Mouse (Mus musculus) MEL (cell line): ENCODE measurements around the gene Ssh1. TPM values are rescaled to one million over a fixed set of nuclear protein-coding genes. Genes with fewer than 3 reads are reported as not detected.
A peak's percentile ranks its signal among the peaks of the same experiment; 100 is the strongest.

Source experiments
- DNase-seq: peaks from one replicate; pipeline ENCODE4 v3.0.0; 2011; ENCODE audit warnings: low read depth, low spot score
- H3K27ac ChIP-seq: 2 replicates; pipeline ENCODE4 v1.5.1; 2012; ENCODE audit warnings: low read depth, mild to moderate bottlenecking, control low read depth, low read length, moderate library complexity; ENCODE audit not compliant: control insufficient read depth
- H3K27me3 ChIP-seq, 2 experiments: fragments of 150-350 bp in 1 of 2; sonication (generic) in 1 of 2; 2 replicates each; pipeline ENCODE4 v1.6.1; 2012; ENCODE audit warnings: low read length in 2 of 2, mild to moderate bottlenecking in 2 of 2, improper control_type of control experiment in 1 of 2, moderate library complexity in 1 of 2; ENCODE audit not compliant: insufficient read depth in 2 of 2, control insufficient read depth in 1 of 2
- H3K36me3 ChIP-seq, 2 experiments: 2 replicates each; pipeline ENCODE4 v1.6.1; 2012 to 2014; ENCODE audit warnings: low read length in 2 of 2, improper control_type of control experiment in 1 of 2, inconsistent platforms in 1 of 2, mild to moderate bottlenecking in 1 of 2; ENCODE audit not compliant: insufficient read depth in 2 of 2, control insufficient read depth in 1 of 2
- H3K4me1 ChIP-seq, 2 experiments: fragments of 150-350 bp in 1 of 2; sonication (generic) in 1 of 2; 2 replicates each; pipeline ENCODE4 v1.6.1; 2012; ENCODE audit warnings: low read length in 2 of 2, improper control_type of control experiment in 1 of 2, mild to moderate bottlenecking in 1 of 2; ENCODE audit not compliant: insufficient read depth in 2 of 2, control insufficient read depth in 1 of 2
- H3K4me3 ChIP-seq, 2 experiments: fragments of 150-350 bp in 1 of 2; sonication (generic) in 1 of 2; 2 replicates each; pipeline ENCODE4 v1.5.1; 2012; ENCODE audit warnings: low read depth in 2 of 2, low read length in 2 of 2, mild to moderate bottlenecking in 2 of 2, moderate library complexity in 2 of 2, control low read depth in 1 of 2, improper control_type of control experiment in 1 of 2; ENCODE audit not compliant: control insufficient read depth in 1 of 2, insufficient read depth in 1 of 2
- H3K79me2 ChIP-seq: 2 replicates; pipeline ENCODE4 v1.6.1; 2012; ENCODE audit warnings: mild to moderate bottlenecking, low read length, moderate library complexity; ENCODE audit not compliant: control insufficient read depth, poor library complexity, insufficient read depth
- H3K9ac ChIP-seq: 2 replicates; pipeline ENCODE4 v1.6.1; 2012; ENCODE audit warnings: low read depth, mild to moderate bottlenecking, control low read depth, low read length, moderate library complexity; ENCODE audit not compliant: control insufficient read depth, poor library complexity, severe bottlenecking
- H3K9me3 ChIP-seq: fragments of 150-350 bp; sonication (generic); replicated peaks from 2 replicates; pipeline ENCODE4 v1.6.1; 2012; ENCODE audit warnings: mild to moderate bottlenecking, low read length, improper control_type of control experiment, moderate library complexity; ENCODE audit not compliant: insufficient read depth
- CHD1 ChIP-seq: IDR thresholded peaks from 2 replicates; pipeline ENCODE4 v1.6.1; 2012; ENCODE audit warnings: low read depth, mild to moderate bottlenecking, inconsistent platforms, low read length, improper control_type of control experiment
- CHD2 ChIP-seq: IDR thresholded peaks from 2 replicates; pipeline ENCODE4 v1.6.1; 2011; ENCODE audit warnings: low read length, improper control_type of control experiment
- CTCF ChIP-seq, 3 experiments: IDR thresholded peaks in 2 of 3; conservative IDR thresholded peaks in 1 of 3; 2 replicates each; pipeline ENCODE4 v1.5.1; 2011 to 2012; ENCODE audit warnings: low read length in 3 of 3, low read depth in 2 of 3, mild to moderate bottlenecking in 2 of 3, improper control_type of control experiment in 1 of 3, inconsistent platforms in 1 of 3, mixed read lengths in 1 of 3, moderate library complexity in 1 of 3; ENCODE audit not compliant: control insufficient read depth in 1 of 3, insufficient read depth in 1 of 3, poor library complexity in 1 of 3, severe bottlenecking in 1 of 3
- E2F4 ChIP-seq: IDR thresholded peaks from 2 replicates; pipeline ENCODE4 v1.6.1; 2011; ENCODE audit warnings: low read depth, low read length, improper control_type of control experiment, borderline replicate concordance
- ELF1 ChIP-seq: IDR thresholded peaks from 2 replicates; pipeline ENCODE4 v1.6.1; 2014; ENCODE audit warnings: low read depth, mild to moderate bottlenecking, inconsistent platforms, low read length, improper control_type of control experiment, moderate library complexity
- ETS1 ChIP-seq: IDR thresholded peaks from 2 replicates; pipeline ENCODE4 v1.6.1; 2012; ENCODE audit warnings: low read depth, mild to moderate bottlenecking, inconsistent platforms, low read length, improper control_type of control experiment, moderate library complexity
- GATA1 ChIP-seq: IDR thresholded peaks from 2 replicates; pipeline ENCODE4 v1.6.1; 2011; ENCODE audit warnings: low read depth, low read length, improper control_type of control experiment
- HCFC1 ChIP-seq: IDR thresholded peaks from 2 replicates; pipeline ENCODE4 v1.6.1; 2012; ENCODE audit warnings: low read depth, mild to moderate bottlenecking, inconsistent platforms, low read length, improper control_type of control experiment, moderate library complexity
- JUND ChIP-seq: IDR thresholded peaks from 2 replicates; pipeline ENCODE4 v1.6.1; 2011; ENCODE audit warnings: low read depth, mild to moderate bottlenecking, improper control_type of control experiment, low read length
- MAFK ChIP-seq: IDR thresholded peaks from 2 replicates; pipeline ENCODE4 v1.6.1; 2011; ENCODE audit warnings: low read depth, mild to moderate bottlenecking, low read length, improper control_type of control experiment, borderline replicate concordance
- MAX ChIP-seq: IDR thresholded peaks from 2 replicates; pipeline ENCODE4 v1.6.1; 2011; ENCODE audit warnings: low read length, improper control_type of control experiment
- MAZ ChIP-seq: IDR thresholded peaks from 2 replicates; pipeline ENCODE4 v1.6.1; 2012; ENCODE audit warnings: low read depth, mild to moderate bottlenecking, inconsistent platforms, low read length, improper control_type of control experiment
- MEF2A ChIP-seq: IDR thresholded peaks from 2 replicates; pipeline ENCODE4 v1.6.1; 2014; ENCODE audit warnings: low read depth, mild to moderate bottlenecking, inconsistent platforms, low read length, improper control_type of control experiment; ENCODE audit not compliant: poor library complexity, insufficient replicate concordance, severe bottlenecking; ENCODE audit errors: extremely low read depth
- MYC ChIP-seq: IDR thresholded peaks from 2 replicates; pipeline ENCODE4 v1.6.1; 2011; ENCODE audit warnings: low read depth, mild to moderate bottlenecking, low read length, improper control_type of control experiment, moderate library complexity
- NELFE ChIP-seq: IDR thresholded peaks from 2 replicates; pipeline ENCODE4 v1.6.1; 2011; ENCODE audit warnings: low read depth, low read length, improper control_type of control experiment
- NRF1 ChIP-seq: IDR thresholded peaks from 2 replicates; pipeline ENCODE4 v1.6.1; 2014; ENCODE audit warnings: low read depth, mild to moderate bottlenecking, inconsistent platforms, low read length, improper control_type of control experiment, moderate library complexity; ENCODE audit not compliant: poor library complexity, insufficient read depth, severe bottlenecking
- POLR2A ChIP-seq, 2 experiments: IDR thresholded peaks; 2 replicates each; pipeline ENCODE4 v1.6.1; 2011 to 2012; ENCODE audit warnings: low read length in 2 of 2, mild to moderate bottlenecking in 2 of 2, control low read depth in 1 of 2, improper control_type of control experiment in 1 of 2, low read depth in 1 of 2, moderate library complexity in 1 of 2; ENCODE audit not compliant: control insufficient read depth in 1 of 2, insufficient read depth in 1 of 2, poor library complexity in 1 of 2
- POLR2AphosphoS2 ChIP-seq: IDR thresholded peaks from 2 replicates; pipeline ENCODE4 v1.6.1; 2011; ENCODE audit warnings: low read length, improper control_type of control experiment
- RAD21 ChIP-seq: IDR thresholded peaks from 2 replicates; pipeline ENCODE4 v1.6.1; 2011; ENCODE audit warnings: mild to moderate bottlenecking, low read depth, low read length, improper control_type of control experiment
- RCOR1 ChIP-seq: IDR thresholded peaks from 2 replicates; pipeline ENCODE4 v1.6.1; 2012; ENCODE audit warnings: low read depth, mild to moderate bottlenecking, inconsistent platforms, low read length, improper control_type of control experiment
- SIN3A ChIP-seq: IDR thresholded peaks from 2 replicates; pipeline ENCODE4 v1.6.1; 2012; ENCODE audit warnings: low read length, improper control_type of control experiment, inconsistent platforms
- SMC3 ChIP-seq: IDR thresholded peaks from 2 replicates; pipeline ENCODE4 v1.6.1; 2011; ENCODE audit warnings: low read depth, low read length, improper control_type of control experiment
- TAL1 ChIP-seq: IDR thresholded peaks from 2 replicates; pipeline ENCODE4 v1.6.1; 2012; ENCODE audit warnings: mild to moderate bottlenecking, inconsistent platforms, low read length, moderate library complexity, mixed read lengths
- TBP ChIP-seq: IDR thresholded peaks from 2 replicates; pipeline ENCODE4 v1.8.0; 2011; ENCODE audit warnings: low read depth, low read length, improper control_type of control experiment
- UBTF ChIP-seq: IDR thresholded peaks from 2 replicates; pipeline ENCODE4 v1.6.1; 2012; ENCODE audit warnings: low read depth, mild to moderate bottlenecking, inconsistent platforms, low read length, improper control_type of control experiment, moderate library complexity, borderline replicate concordance; ENCODE audit not compliant: insufficient read depth
- ZC3H11A ChIP-seq: IDR thresholded peaks from 2 replicates; pipeline ENCODE4 v1.6.1; 2012; ENCODE audit warnings: low read depth, mild to moderate bottlenecking, inconsistent platforms, low read length, improper control_type of control experiment
- ZNF384 ChIP-seq: IDR thresholded peaks from 2 replicates; pipeline ENCODE4 v1.6.1; 2012; ENCODE audit warnings: low read depth, mild to moderate bottlenecking, inconsistent platforms, low read length, improper control_type of control experiment
- polyA plus RNA-seq, 2 experiments: library from polyadenylated mRNA; stranded (reverse) in 1 of 2; unstranded in 1 of 2; fragments of >175 nt in 1 of 2; fragments of >200 nt in 1 of 2; gene quantifications; 2 replicates each; pipeline versions ENCODE4 v1.2.1 to v1.2.4; 2012; ENCODE audit warnings: low replicate concordance in 2 of 2, low read depth in 1 of 2; ENCODE audit not compliant: insufficient read length in 2 of 2, insufficient read depth in 1 of 2, missing spikeins in 1 of 2
- total RNA-seq: library from RNA; depleted of rRNA; stranded (reverse); fragments of 300-350 nt; gene quantifications from 2 replicates; pipeline ENCODE4 v1.2.3, GENCODE M21; 2012

Gene Ssh1
- total and polyA plus RNA-seq, 3 experiments: 2.3 to 6.8 TPM; not detected in 1

GRCm38 (mm10) chr5:113933889-113934288, 59.8 kb downstream of the Ssh1 start:
- H3K9ac ChIP-seq: peak overlapping the region; percentile 39
- peaks cover 6 to 29% of the 10 kb centered on the region in 2 experiments; a peak in 3 of 4 replicates for H3K4me1 ChIP-seq
- DNase-seq: peak; percentile 53
- TF ChIP-seq SIN3A (peak; percentile 54; the same call in 1 of the 2 replicates), ETS1 (peak; percentile 64), CHD2 (no peak), GATA1 (peak; percentile 61), POLR2AphosphoS2 (no peak), MAX (0 out of 2 replicates have a peak, but pooled peaks have one; percentile 9), HCFC1 (0 out of 2 replicates have a peak, but pooled peaks have one; percentile 21), NRF1 (no peak)
- H3K27ac ChIP-seq: peak overlapping the region; percentile 25; the same call in 1 of the 2 replicates
- H3K9me3 ChIP-seq: no peaks in the 10 kb centered on the region
- no peaks in the 10 kb centered on the region for H3K79me2 ChIP-seq
- H3K36me3 ChIP-seq: peaks cover 0 to 11% of the 10 kb centered on the region in 2 experiments; a peak in 2 of 4 replicates
- H3K4me3 ChIP-seq: peak overlapping the region; percentile 25 to 33; a peak in 2 of 4 replicates
- H3K27me3 ChIP-seq: no peaks in the 10 kb centered on the region

- TF ChIP-seq CHD2 (no peak), MYC (no peak), ELF1 (no peak), MAFK (no peak), TAL1 (no peak), JUND (no peak), ZC3H11A (peak; percentile 62), SMC3 (peak; percentile 59), CHD1 (no peak), HCFC1 (no peak), ZNF384 (no peak), E2F4 (no peak), MEF2A (no peak), GATA1 (no peak), UBTF (no peak), CTCF (IDR thresholded peaks at IDR 0.05 in 2 of 3, conservative IDR thresholded peaks at IDR 0.05 in 1 of 3; ENCODE audit: control insufficient read depth in 1 of 3, insufficient read depth in 1 of 3, low read depth in 2 of 3, low read length in 3 of 3, poor library complexity in 1 of 3, severe bottlenecking in 1 of 3) (peak; percentile 53 to 63 (median 59)), MAZ (no peak), RAD21 (peak; percentile 56), RCOR1 (no peak), POLR2A (IDR thresholded peaks at IDR 0.05; ENCODE audit: control insufficient read depth in 1 of 2, insufficient read depth in 1 of 2, low read depth in 1 of 2, low read length in 2 of 2, poor library complexity in 1 of 2) (no peak), TBP (no peak), NELFE (no peak)
- peak overlapping the region; percentile 35 for H3K9ac ChIP-seq
- H3K4me3 ChIP-seq: peak overlapping the region; percentile 25 to 33; a peak in 2 of 4 replicates
- DNase-seq: peak; percentile 57
- H3K36me3 ChIP-seq: peaks cover 0 to 11% of the 10 kb centered on the region in 2 experiments; a peak in 2 of 4 replicates
- H3K27ac ChIP-seq: peak overlapping the region; percentile 25; the same call in 1 of the 2 replicates
- H3K4me1 ChIP-seq: peaks cover 6 to 29% of the 10 kb centered on the region in 2 experiments; a peak in 3 of 4 replicates
- H3K27me3 ChIP-seq: no peaks in the 10 kb centered on the region
- H3K9me3 ChIP-seq: no peaks in the 10 kb centered on the region
- H3K79me2 ChIP-seq: no peaks in the 10 kb centered on the region
Measured at GRCm38 (mm10) chr5:113933480-113933879, 60.2 kb downstream of the Ssh1 start.
